Mouse (Mus musculus) hindbrain, postnatal 0 days (tissue): ENCODE measurements at regions not wholly inside any gene's neighbourhood (a gene's known extent, or its start where the extent isn't known, plus 50 kb on each side); places are given as distances from the start of the nearest gene placed in this dataset.
A peak's percentile ranks its signal among the peaks of the same experiment; 100 is the strongest.

Experiments
- ATAC-seq: fragments of 200-750 bp; cut with Nextera tagmentation; 2 replicates; pipeline ENCODE4 v1.8.0; 2017; ENCODE audit warnings: mild to moderate bottlenecking, moderate TSS enrichment, moderate library complexity
- DNase-seq: peaks from one replicate; pipeline ENCODE4 v3.0.0-alpha.2; 2015; ENCODE audit warnings: low spot score
- H3K27ac ChIP-seq: fragments of 300-500 bp; sonication (generic); 2 replicates; pipeline ENCODE4 v1.5.1; 2014; ENCODE audit warnings: mild to moderate bottlenecking
- H3K27me3 ChIP-seq: fragments of 300-500 bp; sonication (generic); 2 replicates; pipeline ENCODE4 v1.6.1; 2014; ENCODE audit warnings: low read length, mixed read lengths; ENCODE audit not compliant: insufficient read depth
- H3K36me3 ChIP-seq: fragments of 300-500 bp; sonication (generic); 2 replicates; pipeline ENCODE4 v1.6.1; 2014; ENCODE audit warnings: low read length, mixed read lengths; ENCODE audit not compliant: insufficient read depth
- H3K4me1 ChIP-seq: fragments of 300-500 bp; sonication (generic); 2 replicates; pipeline ENCODE4 v1.6.1; 2014; ENCODE audit warnings: antibody characterized with exemption, low read length, mixed read lengths; ENCODE audit not compliant: insufficient read depth
- H3K4me2 ChIP-seq: fragments of 300-500 bp; sonication (generic); 2 replicates; pipeline ENCODE4 v1.6.1; 2014; ENCODE audit warnings: low read depth, mild to moderate bottlenecking, low read length, moderate library complexity, mixed read lengths
- H3K4me3 ChIP-seq: fragments of 300-500 bp; sonication (generic); 2 replicates; pipeline ENCODE4 v1.5.1; 2014; ENCODE audit warnings: low read length
- H3K9ac ChIP-seq: fragments of 300-500 bp; sonication (generic); replicated peaks from 2 replicates; pipeline ENCODE4 v1.6.1; 2014; ENCODE audit warnings: mild to moderate bottlenecking, low read length, moderate library complexity, mixed read lengths
- H3K9me3 ChIP-seq: fragments of 300-500 bp; sonication (generic); 2 replicates; pipeline ENCODE4 v1.6.1; 2016; ENCODE audit warnings: low read length, mixed read lengths
- CTCF ChIP-seq: IDR thresholded peaks from 2 replicates; pipeline ENCODE4 v1.5.1; 2016; ENCODE audit warnings: antibody characterized with exemption, control low read depth, low read depth
- WGBS: fragments of 180-500 bp; shearing (Covaris S2); extraction: QIAGEN DNeasy Blood & Tissue Kit; methylation state at CpG from one replicate; pipeline ENCODE4 v1.1.7; 2014; 5-methylcytosine and 5-hydroxymethylcytosine counted together

DNA sequence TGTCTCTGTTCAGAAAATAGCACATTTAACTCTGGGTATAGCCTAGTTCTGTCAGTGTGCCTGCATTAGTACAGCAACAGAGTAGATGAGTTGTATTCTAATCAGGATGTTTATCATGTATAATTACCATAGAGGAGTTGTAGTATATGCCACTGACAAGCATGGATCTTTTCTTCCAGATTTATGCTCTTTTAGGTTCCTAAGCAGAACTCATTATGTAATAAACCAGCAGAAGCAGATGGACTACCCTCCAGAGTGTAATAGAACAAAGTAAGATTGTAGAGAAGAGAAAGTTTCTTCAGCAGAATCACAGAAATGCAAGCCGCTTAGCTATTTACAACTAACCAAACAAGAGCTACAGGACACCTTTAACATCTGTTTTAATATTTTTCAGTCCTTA, 517.2 kb upstream of the Epha5 start:
- H3K4me1 ChIP-seq: no peaks in the 10 kb centered on the region
- H3K9ac ChIP-seq: no peak overlapping the region
- no peak overlapping the region for H3K4me3 ChIP-seq
- no peak overlapping the region for H3K4me2 ChIP-seq
- no peaks in the 10 kb centered on the region for H3K27me3 ChIP-seq
- H3K36me3 ChIP-seq: no peaks in the 10 kb centered on the region
- H3K27ac ChIP-seq: no peak overlapping the region
- no peak for DNase-seq
- TF ChIP-seq CTCF: no peak
- no peak for ATAC-seq
- WGBS: 93% methylated on average over 1 of the region's 1 CpGs
- H3K9me3 ChIP-seq: no peaks in the 10 kb centered on the region

DNA sequence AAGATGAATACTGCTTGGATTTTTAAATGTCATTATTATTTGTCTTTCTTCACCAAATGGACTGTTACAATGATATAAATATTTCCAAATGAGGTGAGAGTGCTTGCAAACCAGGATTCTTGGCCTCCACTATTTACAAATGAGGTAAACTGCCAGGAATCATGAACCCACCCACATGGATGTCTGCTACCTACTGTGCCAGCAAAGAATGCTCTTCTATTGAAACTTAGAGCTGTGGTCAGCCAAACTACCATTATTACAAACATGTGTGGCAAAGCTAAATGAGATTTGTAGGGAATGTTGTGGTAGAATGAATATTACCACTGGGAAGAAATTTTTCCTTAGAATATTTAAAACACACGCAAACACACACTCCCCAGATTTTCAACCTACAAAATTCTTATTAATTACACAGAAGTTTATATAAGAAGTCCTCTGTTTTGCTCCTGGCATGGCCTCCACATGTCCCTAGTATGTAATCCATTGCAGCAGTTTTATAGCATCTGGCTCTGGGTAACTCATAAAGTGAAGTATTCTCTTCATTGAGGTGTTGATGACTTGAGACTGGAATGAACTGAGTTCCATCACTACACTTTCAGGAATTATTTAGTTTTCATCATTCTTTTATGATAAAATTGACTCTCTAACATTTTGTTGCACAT, 500.6 kb upstream of the Epha5 start:
- DNase-seq (no peak), ATAC-seq (no peak)
- H3K9ac ChIP-seq: no peak overlapping the region
- H3K9me3 ChIP-seq: no peaks in the 10 kb centered on the region
- TF ChIP-seq CTCF: no peak
- no peaks in the 10 kb centered on the region for H3K36me3 ChIP-seq
- no peak overlapping the region for H3K27ac ChIP-seq
- no peak overlapping the region for H3K4me3 ChIP-seq
- no peaks in the 10 kb centered on the region for H3K4me1 ChIP-seq
- WGBS: 89% methylated on average over 1 of the region's 1 CpGs
- H3K4me2 ChIP-seq: no peak overlapping the region
- H3K27me3 ChIP-seq: no peaks in the 10 kb centered on the region

GRCm38 (mm10) chr5:84901669-84902068, 484.5 kb upstream of the Epha5 start:
- H3K4me1 ChIP-seq: no peaks in the 10 kb centered on the region
- H3K9me3 ChIP-seq: no peaks in the 10 kb centered on the region
- ATAC-seq: no peak
- no peaks in the 10 kb centered on the region for H3K36me3 ChIP-seq
- no peak for DNase-seq
- 40% methylated on average over 4 of the region's 4 CpGs for WGBS
- H3K27ac ChIP-seq: no peak overlapping the region
- no peak overlapping the region for H3K4me3 ChIP-seq
- no peaks in the 10 kb centered on the region for H3K27me3 ChIP-seq
- TF ChIP-seq CTCF: no peak
- no peak overlapping the region for H3K4me2 ChIP-seq
- H3K9ac ChIP-seq: no peak overlapping the region

GRCm38 (mm10) chr5:84897535-84897934, 480.4 kb upstream of the Epha5 start:
- Histone ChIP-seq H3K9ac (no peak overlapping the region), H3K4me3 (no peak overlapping the region), H3K4me2 (no peak overlapping the region), H3K27me3 (no peaks in the 10 kb centered on the region), H3K36me3 (no peaks in the 10 kb centered on the region), H3K27ac (no peak overlapping the region), H3K4me1 (no peaks in the 10 kb centered on the region), H3K9me3 (no peaks in the 10 kb centered on the region)
- DNase-seq (no peak), ATAC-seq (no peak)
- 95% methylated on average over 1 of the region's 1 CpGs for WGBS
- TF ChIP-seq CTCF: no peak

DNA sequence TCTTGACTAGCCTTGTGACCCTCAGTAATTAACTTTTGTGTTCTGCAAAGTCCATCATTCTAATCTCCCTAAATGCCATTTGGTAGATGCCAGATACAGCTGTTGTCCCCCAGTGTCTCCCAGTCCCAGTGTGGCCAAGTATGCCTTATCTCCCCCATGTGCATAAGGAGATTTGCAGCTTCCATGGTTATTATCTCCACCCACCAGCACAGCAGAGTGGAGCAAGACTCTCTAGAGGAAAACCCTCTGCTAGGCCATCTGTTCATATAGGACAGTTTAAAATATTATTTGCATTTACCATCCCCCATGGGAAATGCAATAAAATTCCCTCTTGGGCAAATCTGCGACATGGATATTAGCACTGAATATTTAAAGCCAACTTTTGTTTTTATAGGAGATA, 436.4 kb upstream of the Epha5 start:
- peaks cover 2% of the 10 kb centered on the region; the same call in 1 of the 2 replicates for H3K4me1 ChIP-seq
- H3K4me2 ChIP-seq: no peak overlapping the region
- no peak for TF ChIP-seq CTCF
- no peak overlapping the region for H3K4me3 ChIP-seq
- no peaks in the 10 kb centered on the region for H3K9me3 ChIP-seq
- no peak overlapping the region for H3K9ac ChIP-seq
- ATAC-seq (no peak), DNase-seq (no peak)
- H3K36me3 ChIP-seq: no peaks in the 10 kb centered on the region
- H3K27me3 ChIP-seq: no peaks in the 10 kb centered on the region
- WGBS: 40% methylated on average over 1 of the region's 1 CpGs
- no peak overlapping the region for H3K27ac ChIP-seq

DNA sequence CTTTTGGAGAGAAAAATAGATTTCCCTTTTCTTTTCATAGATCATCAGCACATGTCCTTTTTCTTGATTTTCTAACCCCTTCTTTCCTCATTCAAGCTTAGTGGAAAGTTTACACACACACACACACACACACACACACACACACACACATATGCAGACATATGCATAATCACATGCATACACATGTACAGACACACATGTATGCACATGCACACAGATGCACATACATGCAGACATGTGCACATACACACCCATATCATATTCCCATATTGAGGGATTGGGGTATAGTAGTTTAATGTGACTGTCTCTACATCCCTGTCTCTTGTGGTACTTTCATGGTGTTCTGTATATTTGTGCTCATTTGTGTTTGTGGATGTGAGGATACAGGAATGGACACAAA, 432.0 kb upstream of the Epha5 start:
- no peak for ATAC-seq
- Histone ChIP-seq H3K4me1 (peaks cover 4% of the 10 kb centered on the region; the same call in 1 of the 2 replicates), H3K9me3 (no peaks in the 10 kb centered on the region), H3K4me3 (no peak overlapping the region), H3K4me2 (no peak overlapping the region), H3K36me3 (no peaks in the 10 kb centered on the region), H3K27me3 (no peaks in the 10 kb centered on the region), H3K9ac (no peak overlapping the region), H3K27ac (no peak overlapping the region)
- no peak for DNase-seq
- no peak for TF ChIP-seq CTCF

- 21% methylated on average over 2 of the region's 2 CpGs for WGBS
- Histone ChIP-seq H3K4me3 (no peak overlapping the region), H3K4me2 (no peak overlapping the region), H3K36me3 (no peaks in the 10 kb centered on the region), H3K9me3 (no peaks in the 10 kb centered on the region), H3K27me3 (no peaks in the 10 kb centered on the region), H3K4me1 (peaks cover 4% of the 10 kb centered on the region; the same call in 1 of the 2 replicates), H3K9ac (no peak overlapping the region), H3K27ac (no peak overlapping the region)
- ATAC-seq (peak; percentile 77), DNase-seq (peak; percentile 53)
- TF ChIP-seq CTCF: no peak
Observed at GRCm38 (mm10) chr5:84848765-84849164, 431.6 kb upstream of the Epha5 start.
